Mouse (Mus musculus) MEL-GATA-1-ER (cell line): ENCODE results near the gene Cyyr1.

ENCODE experiments used
- DNase-seq: peaks from one replicate; pipeline ENCODE4 v3.0.0-alpha.2; 2012; ENCODE audit warnings: low read depth; ENCODE audit errors: extremely low read depth

Gene Cyyr1

DNA sequence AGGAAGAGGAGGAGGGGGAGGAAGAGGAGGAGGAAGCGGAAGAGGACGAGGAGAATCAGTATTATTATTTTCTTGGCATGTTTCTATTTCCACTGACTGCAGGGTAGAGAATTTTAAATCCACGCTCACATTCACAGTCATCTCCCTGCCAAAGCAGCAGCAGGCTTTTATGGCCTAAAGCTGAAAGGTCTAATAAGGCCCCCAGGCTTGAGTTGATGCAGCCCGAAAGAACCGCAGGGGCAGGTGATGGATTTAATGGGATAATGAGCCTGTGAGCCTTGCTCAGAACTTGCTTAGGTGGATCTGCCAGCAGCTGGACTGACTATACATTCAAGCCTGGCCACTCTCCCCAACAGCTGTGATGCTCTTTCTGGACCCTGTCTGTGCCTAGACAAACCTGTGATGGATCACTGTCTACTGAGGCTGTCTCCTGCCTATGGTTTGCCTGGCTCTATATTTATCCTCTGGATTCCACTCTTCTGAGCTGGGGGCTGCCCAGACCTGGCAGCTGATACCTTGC lies 78.6 kb downstream of the Cyyr1 start:
- no peak for DNase-seq

DNA sequence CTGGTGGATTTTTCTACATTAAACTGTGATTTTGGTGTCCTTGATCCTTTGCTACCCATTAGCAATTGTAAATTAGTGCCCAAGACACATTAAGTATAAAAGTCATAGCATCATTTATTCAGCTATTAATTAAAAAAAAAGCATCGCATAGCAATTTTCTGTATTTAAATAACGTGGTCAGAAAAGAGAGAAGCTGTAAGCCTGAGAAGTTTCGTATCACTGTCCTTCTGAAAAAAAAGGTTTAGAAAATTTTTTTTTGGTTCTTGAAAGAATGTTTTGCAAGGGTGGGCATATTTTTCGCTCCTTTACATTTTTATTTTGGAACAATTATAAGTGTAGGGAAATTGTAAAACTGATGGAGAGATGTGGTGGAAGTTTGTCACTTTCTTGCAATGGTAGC lies 83.1 kb downstream of the Cyyr1 start:
- DNase-seq: no peak

DNA sequence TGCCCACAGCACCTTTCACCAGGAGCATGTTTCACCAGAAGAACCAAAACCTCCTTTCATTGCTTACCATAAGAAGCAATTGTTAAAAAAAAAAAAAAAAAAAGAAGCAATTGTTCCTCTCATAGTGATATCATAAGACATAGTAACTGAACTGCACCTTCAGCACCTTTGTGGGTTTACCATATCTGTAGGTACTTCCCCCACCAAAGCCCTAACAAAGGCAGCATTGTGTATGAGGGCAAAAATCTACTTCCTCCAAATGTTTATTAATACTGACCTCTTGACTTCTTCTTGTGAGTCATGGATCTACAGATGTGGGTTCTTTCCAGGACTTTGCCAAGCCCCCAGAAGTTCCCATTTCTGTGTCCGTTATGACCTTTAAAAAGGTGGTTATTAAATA lies 98.2 kb downstream of the Cyyr1 start:
- no peak for DNase-seq

DNA sequence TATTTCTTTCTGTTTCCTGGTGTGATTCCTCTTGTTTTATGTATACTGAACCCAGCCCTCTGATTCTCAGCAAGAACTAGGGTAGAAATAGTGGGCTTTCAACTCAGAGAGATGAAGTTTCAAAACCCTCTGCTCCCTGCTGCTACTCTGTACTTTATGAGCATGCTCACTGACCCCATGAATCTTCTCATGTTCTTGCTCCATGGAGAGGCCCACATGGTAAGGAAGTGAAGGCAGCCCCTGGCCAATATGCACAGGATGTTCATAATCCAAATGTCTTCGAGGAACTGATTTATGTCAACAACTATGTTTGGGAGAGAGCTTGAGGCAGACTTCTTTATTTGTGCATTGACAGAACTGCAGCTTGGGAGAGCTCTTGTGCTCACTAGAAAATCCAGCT lies 106.9 kb downstream of the Cyyr1 start:
- no peak for DNase-seq

DNA sequence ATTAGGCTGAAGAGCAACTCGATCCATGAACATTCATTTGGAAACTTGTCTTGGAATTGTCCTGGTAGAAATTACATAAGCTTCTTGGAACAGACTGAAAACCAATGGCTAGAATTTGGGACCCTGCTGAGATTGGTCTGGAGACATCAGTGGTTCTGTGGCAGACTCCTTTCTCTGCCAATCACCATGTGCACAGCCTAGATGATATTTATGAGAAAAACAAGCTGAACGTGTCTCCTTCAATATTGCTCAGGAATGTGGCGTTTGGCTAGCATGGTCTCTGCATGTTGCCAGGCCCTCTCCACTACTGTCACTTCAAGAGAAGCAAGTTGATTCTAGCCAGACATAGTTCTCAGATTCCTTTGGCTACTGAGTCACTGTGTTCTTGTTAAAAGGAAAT lies 107.4 kb downstream of the Cyyr1 start:
- DNase-seq: no peak

DNA sequence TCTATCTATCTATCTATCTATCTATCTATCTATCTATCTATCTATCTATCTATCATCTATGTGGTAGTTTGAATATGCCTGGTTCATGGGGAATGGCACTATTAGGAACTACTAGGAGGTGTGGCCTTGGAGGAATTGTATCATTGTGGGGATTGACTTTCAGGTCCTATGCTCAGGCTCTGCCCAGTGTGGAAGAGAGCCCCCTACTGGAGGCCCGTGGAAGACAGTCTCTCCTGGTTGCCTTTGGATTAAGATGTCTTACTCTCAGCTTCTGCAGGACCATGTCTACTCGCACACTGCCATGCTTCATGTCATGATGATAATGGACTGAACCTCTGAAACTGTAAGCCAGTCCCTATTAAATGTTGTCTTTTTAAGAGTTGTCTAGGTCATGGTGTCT lies 117.8 kb downstream of the Cyyr1 start:
- no peak for DNase-seq

DNA sequence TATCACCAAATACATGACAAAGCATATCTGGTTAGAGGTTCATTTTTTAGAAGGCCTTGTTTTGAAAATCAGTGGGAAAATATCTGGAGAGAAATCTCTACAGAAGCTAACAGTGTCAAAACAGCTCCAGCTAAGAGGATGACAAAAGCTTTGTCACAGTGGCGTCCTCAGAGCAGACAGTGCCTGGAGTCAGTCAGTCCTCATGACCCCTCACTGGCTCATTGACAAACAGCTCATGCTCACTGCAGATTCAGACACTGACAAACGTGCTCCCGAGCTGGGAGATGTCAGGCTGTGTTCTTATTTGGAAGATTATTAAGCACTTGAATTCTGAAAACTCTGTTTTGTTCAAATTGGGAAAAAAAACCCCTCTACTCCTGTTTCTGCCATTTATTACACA lies 124.0 kb downstream of the Cyyr1 start:
- no peak for DNase-seq

DNA sequence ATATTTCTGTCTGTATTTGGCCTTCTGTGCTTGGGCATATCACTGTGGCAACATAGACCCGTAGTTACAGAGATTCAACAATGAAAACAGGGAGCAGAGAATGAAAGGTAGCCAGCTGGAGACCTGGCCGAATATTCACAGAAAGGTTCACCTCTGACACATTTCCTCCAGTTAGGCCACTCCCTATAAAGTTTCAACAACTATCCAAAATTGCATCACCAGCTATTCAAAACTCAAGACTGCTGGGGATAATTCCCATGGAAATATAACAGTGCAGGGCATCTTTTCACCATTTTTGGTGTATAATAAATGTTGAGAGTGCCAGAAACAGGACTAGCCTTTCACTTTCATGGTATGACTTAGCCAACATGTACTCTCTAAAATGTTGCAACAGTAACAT lies 130.3 kb downstream of the Cyyr1 start:
- DNase-seq: no peak

DNA sequence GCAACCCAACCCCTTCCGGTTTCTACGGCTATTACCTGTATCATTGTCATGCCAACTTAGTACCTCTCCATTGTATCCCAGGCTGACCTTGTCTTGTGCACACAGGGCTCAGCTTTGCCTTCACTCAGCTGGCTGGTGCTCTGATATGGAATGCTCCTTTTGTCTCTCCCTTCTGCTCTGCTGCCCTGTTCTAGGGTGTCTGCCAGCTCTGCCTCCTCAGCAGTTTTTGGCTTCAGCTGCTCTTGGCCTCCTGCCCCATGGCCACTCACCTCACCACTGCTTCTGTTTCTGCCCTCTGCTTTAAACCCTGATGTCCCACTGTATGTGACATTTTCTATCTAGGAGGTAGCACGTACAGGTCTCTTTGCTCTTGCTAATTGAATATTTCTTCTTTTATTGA lies 137.8 kb downstream of the Cyyr1 start:
- DNase-seq: no peak

DNA sequence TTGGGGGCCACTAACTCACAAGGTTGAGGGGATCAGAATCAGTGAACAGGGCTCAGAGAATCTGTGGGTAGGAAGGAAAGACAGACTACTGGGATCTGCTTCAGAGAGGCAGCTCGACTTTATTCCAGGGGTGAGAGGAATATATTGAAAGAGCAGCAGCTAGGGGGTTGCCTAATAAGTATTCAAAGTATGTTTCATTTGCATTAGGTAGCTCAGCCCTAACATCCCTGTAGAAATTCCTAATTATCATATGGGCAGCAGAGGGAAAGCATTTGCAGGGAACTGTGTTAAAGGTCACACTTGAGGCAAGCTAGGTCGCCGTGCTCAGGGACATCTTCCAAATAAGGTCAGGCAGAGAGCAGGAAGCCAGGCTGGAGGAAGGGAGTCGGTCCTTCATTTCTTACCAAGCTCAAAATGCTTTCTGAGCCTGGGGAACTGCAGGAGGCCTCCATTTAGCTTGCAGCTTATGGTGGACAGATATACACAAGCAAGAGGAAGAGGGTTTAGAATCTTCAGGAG lies 159.7 kb downstream of the Cyyr1 start:
- no peak for DNase-seq

DNA sequence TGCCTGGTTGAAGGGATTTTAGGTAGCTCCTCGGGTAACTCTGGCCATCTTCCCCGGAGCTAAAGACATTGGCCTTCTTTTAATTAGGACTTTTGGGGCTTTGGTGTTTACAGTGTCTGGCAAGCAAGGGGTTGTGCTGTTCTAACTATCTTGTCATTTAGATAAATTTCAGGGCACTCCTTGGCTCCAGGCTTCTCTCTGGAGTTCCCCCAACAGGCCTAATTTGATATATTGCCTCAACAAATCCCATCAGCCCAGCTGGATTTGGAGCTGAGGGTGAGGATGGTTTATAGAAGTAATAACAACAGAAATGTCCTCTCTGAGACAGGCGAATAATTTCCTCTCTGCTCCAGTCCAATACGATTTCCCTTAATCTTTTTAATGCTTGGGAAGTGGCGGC lies 166.4 kb downstream of the Cyyr1 start:
- no peak for DNase-seq
